Mouse (Mus musculus): Measurements from ENCODE around the gene Dtnb. TPM values are rescaled to one million over a fixed set of nuclear protein-coding genes. Genes with fewer than 3 reads are reported as not detected.

Dtnb gene
- total RNA-seq, 2 experiments from 2014 or later, result 10.1 to 10.9 TPM

DNA sequence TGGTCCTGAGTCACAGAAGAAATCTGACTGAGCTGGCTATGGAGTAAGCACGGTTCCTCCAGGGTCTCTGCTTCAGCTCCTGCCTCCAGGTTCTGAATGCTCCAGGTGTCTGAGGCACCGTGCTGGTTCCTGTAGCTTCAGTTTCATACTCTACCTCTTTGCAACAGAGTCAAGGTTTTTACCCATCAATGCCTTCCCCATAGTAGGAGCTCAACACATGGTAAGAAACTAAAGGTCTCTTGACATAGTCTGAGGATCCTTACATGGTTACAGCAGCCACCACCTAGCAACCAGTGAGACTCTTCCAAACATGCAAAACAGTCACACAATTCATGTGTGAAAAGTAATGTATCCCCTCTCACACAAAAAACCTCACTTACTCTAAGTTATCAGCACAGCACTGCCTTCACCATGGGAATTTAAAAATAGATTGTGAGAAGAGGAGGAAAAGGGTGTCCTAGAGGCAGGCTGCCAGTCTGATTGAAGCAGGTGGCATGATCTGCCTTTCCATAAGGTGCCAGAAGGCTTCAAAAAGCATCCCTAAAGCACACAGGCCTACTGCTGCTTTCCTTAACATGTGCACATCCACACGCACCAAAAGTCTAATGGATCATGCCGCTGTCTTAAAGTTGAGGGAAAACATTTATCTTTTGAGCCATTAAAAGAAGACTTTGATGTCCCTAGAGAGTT is 1.3 kb upstream of the Dtnb start:
- no peak for DNase-seq (ENCODE audit: low spot score in 2 of 2)

DNA sequence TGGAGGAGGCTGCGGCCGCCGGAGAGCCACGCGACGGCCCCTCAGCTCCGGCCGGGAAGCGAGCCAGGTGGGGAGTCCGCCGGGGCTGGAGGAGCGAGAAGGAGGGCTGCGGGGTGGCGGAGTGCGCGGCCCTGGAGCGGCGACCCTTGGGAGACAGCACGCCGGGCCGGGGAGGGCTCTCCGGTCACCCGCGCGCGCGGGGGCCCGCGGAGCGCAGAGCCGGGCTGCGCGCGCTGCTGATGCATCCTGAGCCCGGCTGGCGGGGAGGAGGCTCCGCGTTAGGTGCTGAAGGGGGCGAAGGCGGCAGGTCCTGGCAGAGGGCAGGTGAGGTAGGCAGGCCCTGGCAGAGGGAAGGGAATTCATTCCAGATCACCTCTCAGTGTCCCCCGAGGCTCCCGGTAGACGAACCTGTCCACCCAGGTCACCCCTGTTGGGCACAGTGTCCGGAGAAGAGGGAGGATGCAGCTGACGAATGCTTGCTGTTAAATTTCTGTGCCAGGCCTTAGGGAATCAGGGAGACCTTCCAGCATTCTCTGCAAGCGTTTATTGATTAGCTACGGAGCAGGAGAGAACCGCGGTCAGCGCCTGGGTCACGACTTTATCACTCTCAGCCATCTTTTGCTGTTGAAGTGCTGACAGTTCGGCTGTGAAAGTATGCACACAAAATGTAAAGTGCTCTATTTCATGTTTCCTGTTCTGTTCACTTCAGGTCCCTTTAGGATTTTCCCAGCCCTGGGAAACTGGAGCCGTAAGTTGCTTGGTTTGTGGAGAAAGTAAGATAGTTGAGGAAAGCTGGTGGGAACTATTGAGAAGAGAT is 608 bp downstream of the Dtnb start:
- DNase-seq (ENCODE audit: low spot score in 2 of 2), result peak; percentile 25 to 62

DNA sequence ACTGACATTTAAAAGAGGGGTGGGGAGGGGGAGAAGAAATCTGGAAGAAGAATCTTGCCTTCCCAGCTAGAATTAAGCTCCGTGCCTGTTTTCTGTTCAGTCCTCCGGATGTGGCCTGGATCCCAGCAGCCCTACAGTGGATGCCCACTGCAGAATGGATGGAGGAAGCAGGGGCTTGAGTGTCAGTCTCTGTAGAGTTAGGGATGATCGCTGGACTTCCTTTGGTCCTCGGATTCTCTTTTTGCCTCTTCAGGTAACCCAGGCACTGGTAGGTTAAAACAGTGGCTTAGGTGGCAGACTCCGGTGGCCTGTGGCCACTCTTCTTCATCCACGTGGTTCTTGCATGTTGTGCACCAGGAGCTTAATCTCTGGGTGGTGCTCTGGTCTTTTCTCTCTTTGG is 1.2 kb downstream of the Dtnb start:
- no peak for DNase-seq (ENCODE audit: low spot score in 2 of 2)

DNA sequence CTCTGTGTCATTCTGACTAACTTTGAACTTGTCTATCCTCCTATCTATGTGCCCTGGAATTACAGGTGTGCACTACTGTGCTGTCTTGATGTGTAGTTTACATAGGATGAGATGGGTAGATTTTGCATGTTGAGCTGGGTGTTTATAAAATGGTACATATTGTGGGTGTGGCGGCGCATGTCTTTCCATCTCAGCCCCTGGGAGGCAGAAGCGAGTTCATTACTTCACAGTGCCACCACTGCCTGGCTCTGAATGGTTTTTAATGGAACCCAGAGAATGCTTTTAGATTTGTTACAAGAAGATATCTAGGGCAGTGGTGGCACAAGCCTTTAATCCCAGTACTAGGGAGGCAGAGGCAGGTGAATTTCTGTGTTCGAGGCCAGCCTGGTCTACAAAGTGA is 2.5 kb downstream of the Dtnb start:
- no peak for DNase-seq (ENCODE audit: low spot score in 2 of 2)

DNA sequence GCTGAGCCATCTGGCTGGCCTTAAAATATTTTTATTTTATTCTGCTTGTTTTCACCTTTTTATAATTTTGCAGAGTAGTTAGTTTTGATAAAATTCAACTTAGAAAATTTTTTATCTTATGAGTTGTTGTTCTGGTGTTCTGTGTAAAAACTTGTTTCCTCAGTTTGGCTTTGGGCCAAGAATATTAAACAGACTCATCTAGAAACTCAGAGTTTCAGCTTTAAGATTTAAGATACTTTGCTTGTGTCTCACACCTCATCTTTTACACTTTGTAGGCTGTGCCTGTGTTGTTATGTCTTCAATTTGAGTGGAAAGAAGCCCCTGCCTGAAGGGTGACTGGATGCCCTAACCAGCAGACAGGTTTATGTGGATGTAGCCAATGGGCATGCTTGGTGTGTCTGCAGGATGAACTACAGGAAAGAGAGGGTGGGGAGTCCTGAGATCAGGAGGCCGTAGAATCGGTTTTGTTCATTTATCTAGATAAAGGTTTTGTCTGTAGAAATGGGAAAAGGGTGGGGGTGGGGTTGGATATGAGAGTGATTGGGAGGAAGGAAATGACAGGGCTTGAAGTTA is 7.9 kb downstream of the Dtnb start:
- DNase-seq (ENCODE audit: low spot score in 2 of 2), result no peak

DNA sequence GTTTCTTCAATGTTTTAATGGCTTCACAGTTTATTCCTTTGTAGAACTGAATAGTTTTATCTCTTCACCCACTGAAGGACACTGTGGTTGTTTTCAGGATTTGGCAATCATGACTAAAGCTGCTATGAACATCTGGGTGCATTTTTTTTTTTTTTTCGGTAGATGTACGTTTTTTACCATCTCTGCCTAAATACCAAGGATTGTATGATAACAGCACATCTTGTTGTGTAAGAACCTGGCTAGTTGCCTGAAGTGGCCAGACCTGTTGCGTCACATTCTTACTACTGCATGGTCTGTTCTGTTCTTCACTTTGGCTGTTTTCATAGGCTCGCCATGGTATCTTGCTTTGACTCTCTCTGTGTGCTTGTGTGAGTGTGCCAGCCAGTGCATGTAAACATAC is 10.4 kb downstream of the Dtnb start:
- no peak for DNase-seq (ENCODE audit: low spot score in 2 of 2)

DNA sequence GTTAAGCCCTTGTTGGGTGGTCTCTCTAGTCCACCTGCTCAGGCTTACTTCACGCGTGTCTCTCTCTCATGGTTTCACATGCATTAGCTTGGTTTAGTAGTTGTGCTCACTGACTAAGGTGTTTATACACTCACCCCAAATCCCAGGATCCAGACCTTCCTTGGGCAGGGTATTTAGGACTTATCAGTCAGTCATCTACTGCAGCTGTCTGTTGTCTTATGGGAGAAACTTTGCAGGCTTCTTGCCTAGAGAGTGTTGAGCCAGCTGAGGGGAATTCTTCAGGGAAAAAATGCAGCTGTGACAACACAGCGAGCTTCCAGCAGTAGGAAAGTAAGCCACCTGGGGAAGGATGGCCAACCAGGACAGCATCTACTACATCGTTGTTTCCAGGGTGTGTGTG is 13.3 kb downstream of the Dtnb start:
- no peak for DNase-seq (ENCODE audit: low spot score in 2 of 2)

DNA sequence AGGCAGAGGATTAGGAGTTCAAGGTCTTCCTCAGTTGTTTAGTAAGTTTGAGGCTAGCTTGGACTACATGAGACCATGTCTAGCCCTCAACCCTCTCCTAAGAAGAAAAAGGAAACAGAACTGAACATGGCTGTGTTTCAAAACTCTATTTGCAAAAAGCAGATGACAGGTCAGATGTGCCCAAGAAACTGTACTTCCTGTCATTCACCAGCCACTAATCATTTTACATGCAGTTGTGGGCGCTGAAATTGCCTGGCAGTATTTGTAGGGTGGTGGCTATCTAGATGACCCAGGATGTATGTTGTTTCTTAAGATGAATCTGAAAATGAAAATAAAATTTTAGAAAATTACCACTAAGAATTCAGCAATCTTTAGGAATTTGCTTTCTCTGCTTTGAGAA is 14.8 kb downstream of the Dtnb start:
- no peak for DNase-seq (ENCODE audit: low spot score in 2 of 2)

DNA sequence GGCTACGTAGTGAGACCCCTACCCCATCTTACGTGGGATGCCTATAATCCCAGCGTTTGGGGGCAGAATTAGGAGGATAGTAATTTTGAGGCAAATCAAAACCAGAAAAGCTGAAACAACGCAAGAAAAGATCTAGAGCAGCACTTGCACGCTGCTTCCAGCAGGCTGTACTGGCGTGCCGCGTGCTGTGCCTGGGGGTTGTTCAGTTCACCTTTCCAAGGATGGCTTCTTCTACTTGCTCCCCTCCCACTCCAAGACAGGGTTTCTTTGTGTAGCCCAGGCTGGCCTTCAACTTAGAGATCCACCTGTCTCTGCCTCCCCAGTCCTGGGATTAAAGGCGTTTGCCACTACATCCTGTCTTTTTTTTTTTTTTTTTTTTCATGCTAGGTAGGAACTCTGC is 17.9 kb downstream of the Dtnb start:
- DNase-seq (ENCODE audit: low spot score in 2 of 2), result no peak

DNA sequence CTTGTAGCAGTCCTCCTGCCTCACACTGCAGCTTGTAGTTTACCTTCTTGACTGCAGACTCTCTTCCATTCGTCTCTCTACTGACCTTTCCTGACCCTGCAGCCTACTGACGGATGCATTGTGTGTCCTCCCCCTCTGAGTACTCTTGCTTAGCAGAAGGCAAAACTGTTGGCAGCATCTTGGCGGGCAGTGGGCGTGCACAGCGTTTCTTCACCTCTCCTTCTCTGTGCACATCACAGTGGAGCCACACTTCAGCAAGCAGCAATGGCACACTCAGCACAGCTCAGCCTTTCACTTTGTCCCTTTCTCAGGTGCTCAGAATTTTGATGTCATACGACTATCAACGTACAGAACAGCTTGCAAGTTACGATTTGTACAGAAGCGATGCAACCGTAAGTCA is 19.4 kb downstream of the Dtnb start:
- no peak for DNase-seq (ENCODE audit: low spot score in 2 of 2)

DNA sequence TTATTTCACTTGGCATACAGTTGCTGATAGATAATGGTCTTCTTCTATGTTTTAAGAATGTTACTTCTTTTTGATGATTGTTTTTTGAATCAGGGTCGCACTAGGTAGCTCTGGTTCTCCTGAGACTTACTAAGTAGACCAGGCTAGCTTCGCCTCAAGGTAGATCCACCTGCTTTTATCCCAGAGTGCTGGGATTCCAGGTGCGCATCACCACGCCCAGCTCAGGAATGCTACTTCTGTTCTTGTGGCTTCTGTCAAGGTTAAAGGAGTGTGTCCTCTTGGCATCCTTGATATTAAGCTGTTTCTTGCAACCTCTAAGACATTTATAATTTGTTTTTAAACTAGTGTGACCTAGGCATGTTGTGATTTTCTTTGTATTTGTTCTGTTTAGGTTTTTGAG is 30.6 kb downstream of the Dtnb start:
- no peak for DNase-seq (ENCODE audit: low spot score in 2 of 2)

DNA sequence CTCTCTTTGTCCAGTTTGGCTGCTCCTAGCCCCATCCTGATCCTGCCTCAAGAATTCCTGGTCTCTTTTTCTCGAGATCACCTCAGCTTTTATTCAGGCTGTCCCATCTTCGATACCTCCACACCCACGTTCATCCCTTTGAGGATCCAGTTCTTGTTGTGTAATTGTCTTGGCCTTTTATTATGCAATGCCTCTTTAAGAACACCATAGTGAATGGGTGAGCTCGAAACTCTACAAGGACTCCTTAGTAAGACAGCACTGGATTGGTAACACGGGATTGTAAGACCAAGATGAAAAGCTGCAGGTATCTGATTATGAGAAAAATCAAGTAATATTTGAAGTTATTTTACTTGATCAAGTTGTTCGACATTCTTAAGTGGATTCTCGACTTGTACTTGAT is 34.0 kb downstream of the Dtnb start:
- DNase-seq (ENCODE audit: low spot score in 2 of 2), result no peak

DNA sequence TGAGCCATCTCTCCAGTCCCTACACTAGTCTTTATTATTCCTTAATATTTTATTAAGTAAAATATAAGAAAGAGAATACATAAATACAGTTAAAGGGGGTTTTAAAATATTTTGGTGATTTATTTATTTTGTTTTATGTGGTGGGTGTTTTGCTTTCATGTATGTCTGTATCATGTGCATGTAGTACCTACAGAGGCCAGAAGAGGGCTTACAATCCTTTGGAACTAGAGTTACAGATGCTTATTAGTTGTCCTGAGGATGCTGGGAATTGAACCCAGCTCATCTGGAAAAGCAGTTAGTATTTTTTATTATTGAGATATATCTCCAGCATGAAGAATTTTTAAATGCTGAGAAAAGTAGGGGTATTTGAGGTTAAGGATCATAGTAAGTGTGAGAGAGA is 37.6 kb downstream of the Dtnb start:
- no peak for DNase-seq (ENCODE audit: low spot score in 2 of 2)

DNA sequence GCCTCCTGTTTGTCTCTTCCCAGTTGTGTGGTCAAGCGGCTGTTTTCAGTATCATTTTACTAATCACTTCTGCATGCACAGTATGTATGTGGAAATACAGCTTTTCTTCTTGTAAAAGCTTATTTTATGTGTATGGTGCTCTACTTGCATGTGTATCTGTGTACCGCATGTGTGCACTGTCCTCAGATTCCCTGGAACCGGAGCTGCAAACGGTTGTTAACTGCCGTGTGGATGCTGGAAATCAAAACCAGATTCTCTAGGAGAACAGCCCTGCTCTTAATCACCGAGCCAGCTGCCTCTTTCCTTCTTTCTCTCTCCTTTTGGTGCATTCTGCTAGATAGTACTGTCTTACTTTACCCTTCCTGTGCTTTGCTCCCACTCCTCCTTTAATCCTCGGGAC is 39.7 kb downstream of the Dtnb start:
- DNase-seq (ENCODE audit: low spot score in 2 of 2), result no peak

DNA sequence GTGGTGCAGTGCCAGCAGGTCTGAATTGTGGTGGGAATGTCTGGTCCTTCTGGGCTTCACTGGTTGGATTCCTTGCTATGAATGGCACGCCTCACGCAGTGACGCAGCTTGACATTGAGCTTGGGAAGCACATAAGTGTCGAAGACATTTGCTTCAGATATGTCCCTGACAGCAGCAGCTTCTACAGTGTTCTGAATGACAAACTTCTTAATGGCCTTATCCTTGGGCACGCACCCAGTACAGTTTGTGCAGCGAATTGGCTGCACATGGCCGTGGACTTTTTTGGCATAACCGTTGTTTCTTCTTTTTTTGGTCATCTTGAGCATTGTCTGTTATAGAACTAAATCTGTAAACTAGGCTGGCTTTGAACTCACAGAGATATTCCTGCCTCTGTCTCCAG is 42.9 kb downstream of the Dtnb start:
- no peak for DNase-seq (ENCODE audit: low spot score in 2 of 2)

DNA sequence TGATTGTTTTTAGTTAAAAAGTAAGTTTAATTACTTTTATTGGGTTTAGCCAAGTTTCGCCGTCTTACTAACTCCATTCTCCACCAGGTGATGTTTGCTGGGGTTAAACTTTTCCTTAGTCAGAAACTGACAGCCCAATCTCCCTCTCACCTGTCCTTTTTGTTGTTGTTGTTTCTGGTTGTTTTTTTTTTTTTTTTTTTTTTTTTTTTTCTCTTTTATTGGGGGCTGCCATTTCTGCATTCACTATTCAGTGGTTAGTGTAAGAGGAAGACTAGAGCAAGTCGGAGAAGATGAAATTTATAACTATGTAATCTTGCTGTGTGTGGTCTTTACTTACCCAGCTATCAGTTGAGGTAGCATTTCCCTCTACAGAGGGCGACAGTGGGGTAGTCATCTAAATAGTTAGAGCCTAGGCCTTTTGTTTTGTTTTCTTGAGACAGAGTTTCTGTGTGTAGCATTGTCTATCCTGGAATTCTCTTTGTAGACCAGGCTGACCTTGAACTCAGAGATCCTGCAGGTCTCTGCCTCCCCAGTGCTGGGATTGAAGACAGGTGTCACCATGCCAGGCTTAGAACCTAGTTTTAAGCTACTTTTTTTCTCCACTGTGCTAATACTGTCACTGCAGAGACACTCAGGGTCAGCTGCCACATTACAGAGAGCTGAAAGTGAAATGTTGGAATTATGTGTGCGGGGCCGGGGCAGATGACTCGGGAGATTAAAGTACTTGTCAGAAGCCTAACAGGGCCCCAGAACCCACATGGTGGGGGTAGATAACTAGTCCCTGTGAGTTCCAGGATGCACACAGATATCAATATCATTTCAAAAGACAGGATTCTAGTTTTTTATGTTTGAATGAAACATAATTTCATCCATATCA is 46.2 kb downstream of the Dtnb start:
- no peak for DNase-seq (ENCODE audit: low spot score in 2 of 2)

DNA sequence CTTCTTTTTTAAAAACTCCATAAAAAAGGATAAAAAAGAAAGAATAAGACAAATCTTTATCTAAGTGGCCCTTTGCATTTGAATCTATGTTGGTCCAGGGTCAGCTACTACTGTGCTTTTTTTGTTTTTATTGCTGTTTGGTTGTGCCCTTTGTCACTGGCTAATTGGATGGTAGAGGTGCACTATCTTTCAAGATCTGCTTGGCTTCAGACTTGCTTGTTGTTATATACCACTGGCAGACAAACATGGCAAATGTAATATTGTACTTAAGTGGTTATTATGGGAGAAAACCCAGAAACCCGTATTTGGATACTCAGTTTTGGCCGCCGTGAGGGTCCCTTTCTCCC is 46.8 kb downstream of the Dtnb start:
- DNase-seq (ENCODE audit: low spot score in 2 of 2), result no peak

DNA sequence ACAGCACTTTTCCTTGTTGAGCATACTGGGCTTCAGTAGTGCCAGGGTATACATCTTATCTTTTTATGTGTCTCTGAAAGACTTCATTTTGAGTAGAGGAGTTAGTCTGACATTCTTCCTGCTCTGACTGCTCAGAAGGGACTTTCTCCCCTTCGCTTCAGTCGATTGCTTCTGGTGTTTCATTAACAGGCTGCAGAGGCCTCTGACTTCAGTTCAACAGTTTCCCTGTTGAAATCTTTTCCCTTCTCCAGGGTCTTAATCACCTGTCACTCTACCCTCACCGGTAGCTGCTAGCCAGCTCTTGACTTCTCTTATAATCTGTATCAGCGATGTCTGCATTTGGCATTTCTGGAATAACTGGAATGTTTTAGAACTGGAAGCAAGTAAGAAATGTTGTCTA is 54.7 kb downstream of the Dtnb start:
- no peak for DNase-seq (ENCODE audit: low spot score in 2 of 2)

DNA sequence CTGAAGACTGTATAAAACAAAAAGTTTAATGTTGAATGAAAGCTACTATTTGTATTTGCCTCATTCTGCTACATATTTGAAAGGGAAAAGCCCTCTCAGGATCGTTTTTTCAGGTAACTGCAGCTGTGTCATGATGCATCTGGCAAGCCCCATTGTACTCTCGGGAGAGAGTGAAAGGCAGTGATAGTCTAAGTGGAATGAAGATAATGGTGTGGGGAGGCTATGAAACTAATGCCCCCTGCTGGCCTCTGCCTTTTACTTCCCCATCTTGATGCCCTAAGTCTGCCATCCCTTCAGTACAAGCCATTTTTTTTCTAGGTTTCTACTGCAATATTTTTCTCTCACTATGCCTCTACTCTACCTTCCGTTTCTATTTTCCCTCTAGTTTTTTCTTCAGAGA is 69.8 kb downstream of the Dtnb start:
- no peak for DNase-seq (ENCODE audit: low spot score in 2 of 2)

DNA sequence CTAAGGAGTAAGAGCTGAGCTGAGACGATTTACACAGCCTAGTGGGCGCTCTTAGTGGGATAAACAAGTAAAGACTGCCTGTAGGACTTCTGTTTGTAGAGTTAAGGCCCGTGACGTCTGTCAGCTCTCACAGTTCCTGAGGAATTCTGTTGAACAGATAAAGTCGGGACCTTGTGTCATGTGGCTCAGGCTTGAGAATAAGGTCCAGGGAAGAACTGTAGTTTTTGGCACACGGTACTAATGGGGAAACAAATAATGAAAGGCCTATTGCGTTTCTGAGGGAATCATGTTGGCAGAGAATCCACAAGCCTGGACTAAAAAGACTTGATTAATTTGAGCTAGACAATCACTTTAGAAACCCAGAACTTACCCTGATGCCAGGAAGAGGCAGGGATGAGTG is 84.6 kb downstream of the Dtnb start:
- DNase-seq (ENCODE audit: low spot score in 2 of 2), result no peak

DNA sequence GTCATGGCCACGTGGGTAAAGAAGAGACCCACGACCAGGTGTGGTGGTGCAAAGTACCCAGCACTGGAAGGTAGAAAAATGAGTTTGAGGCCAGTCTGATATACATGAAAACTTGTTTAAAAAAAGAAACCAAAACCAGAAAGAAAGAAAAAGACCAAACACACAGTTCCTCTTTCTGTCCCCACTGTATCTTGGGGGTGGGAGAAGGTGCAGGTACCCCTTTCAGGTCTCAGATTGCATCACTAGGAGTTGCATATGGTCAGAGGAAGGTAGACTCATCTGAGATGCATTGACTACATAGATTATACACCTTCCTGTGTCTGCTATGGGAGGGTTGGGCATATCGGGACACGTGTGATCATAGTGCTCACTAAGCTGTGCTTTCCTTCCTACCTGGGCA is 85.1 kb downstream of the Dtnb start:
- no peak for DNase-seq (ENCODE audit: low spot score in 2 of 2)

DNA sequence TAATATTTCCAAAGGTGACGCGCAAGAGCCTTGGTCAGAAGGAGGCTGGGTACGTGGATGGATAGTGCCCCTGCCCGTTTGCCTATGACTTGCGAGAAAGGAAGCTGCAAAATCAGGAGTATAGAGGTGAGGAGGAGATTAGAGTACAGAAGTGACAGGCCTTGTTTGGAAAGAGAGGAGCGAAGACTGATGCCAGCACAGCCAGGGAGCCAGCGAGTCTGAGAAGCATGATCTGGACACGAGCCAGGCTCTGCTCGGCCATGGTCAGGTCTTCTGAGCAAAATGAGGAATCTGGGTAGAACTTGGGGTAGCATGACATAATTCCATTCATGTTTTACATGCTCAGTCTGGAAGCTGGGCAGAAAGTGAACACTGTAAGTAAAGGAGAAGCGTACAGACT is 85.6 kb downstream of the Dtnb start:
- no peak for DNase-seq (ENCODE audit: low spot score in 2 of 2)

All from gastrocnemius, postnatal 4 days (tissue).